Mouse (Mus musculus) small intestine, adult 2 months (tissue): ENCODE data around the gene Kbtbd12.

Source experiments
- CTCF ChIP-seq: fragments of 200-500 bp; IDR thresholded peaks from 2 replicates; pipeline ENCODE4 v1.5.1; 2012; ENCODE audit warnings: low read depth, mild to moderate bottlenecking, control low read depth, inconsistent platforms, low read length, moderate library complexity, mixed read lengths; ENCODE audit not compliant: insufficient replicate concordance, insufficient read length; ENCODE audit errors: extremely low read depth
- POLR2A ChIP-seq: fragments of 200-500 bp; IDR thresholded peaks from 2 replicates; pipeline ENCODE4 v1.6.1; 2012; ENCODE audit warnings: low read depth, mild to moderate bottlenecking, control low read depth, inconsistent platforms, low read length, moderate library complexity

DNA sequence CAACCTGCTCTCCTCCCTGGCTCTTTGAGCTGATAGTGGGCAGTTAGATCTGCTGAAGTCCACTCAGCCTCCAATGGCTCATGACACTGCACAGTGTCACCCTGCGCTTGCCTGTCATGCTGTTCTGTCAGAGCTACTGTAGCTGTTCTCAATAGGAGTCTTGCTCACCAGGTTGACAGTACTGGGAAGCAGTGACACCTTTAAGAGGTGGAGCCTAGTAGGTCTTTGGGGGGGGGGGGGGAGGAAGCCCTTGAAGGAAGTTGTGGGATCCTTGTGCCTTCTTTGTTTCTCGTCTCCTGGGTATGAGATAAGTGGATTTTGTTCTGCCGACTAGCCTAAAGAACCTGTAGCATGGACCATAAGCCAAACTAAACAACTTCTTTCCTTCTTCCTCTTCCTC is 115.1 kb downstream of the Kbtbd12 start:
- no peak for TF ChIP-seq CTCF
- no peak for TF ChIP-seq POLR2A
